Mouse (Mus musculus) forebrain, embryonic 14.5 days (tissue): ENCODE measurements around the gene Mpped1. TPM values are rescaled to one million over a fixed set of nuclear protein-coding genes. Genes with fewer than 3 reads are reported as not detected.
A peak's percentile ranks its signal among the peaks of the same experiment; 100 is the strongest.

ENCODE experiments used
- ATAC-seq: fragments of 200-750 bp; cut with Nextera tagmentation; 2 replicates; pipeline ENCODE4 v1.8.0; 2017; ENCODE audit warnings: mild to moderate bottlenecking, moderate library complexity
- DNase-seq: peaks from one replicate; pipeline ENCODE4 v3.0.0-alpha.2; 2015; ENCODE audit warnings: low spot score
- H3K27ac ChIP-seq: fragments of 300-500 bp; sonication (generic); 2 replicates; pipeline ENCODE4 v1.5.1; 2014; ENCODE audit warnings: low read depth, mild to moderate bottlenecking, control low read depth, low read length, moderate library complexity
- H3K27me3 ChIP-seq: fragments of 300-500 bp; sonication (generic); replicated peaks from 2 replicates; pipeline ENCODE4 v1.6.1; 2014; ENCODE audit warnings: low read length, control low read depth, mixed read lengths; ENCODE audit not compliant: control insufficient read depth, insufficient read depth
- H3K36me3 ChIP-seq: fragments of 300-500 bp; sonication (generic); 2 replicates; pipeline ENCODE4 v1.6.1; 2014; ENCODE audit warnings: low read length, control low read depth; ENCODE audit not compliant: control insufficient read depth, insufficient read depth
- H3K4me1 ChIP-seq: fragments of 300-500 bp; sonication (generic); 2 replicates; pipeline ENCODE4 v1.6.1; 2014; ENCODE audit warnings: antibody characterized with exemption, low read length, control low read depth; ENCODE audit not compliant: control insufficient read depth, insufficient read depth
- H3K4me2 ChIP-seq: fragments of 300-500 bp; sonication (generic); 2 replicates; pipeline ENCODE4 v1.6.1; 2014; ENCODE audit warnings: mild to moderate bottlenecking, control low read depth, low read length
- H3K4me3 ChIP-seq: fragments of 300-500 bp; sonication (generic); 2 replicates; pipeline ENCODE4 v1.5.1; 2014; ENCODE audit warnings: low read depth, low read length, control low read depth
- H3K9ac ChIP-seq: fragments of 300-500 bp; sonication (generic); 2 replicates; pipeline ENCODE4 v1.6.1; 2014; ENCODE audit warnings: mild to moderate bottlenecking, low read length, control low read depth, moderate library complexity
- H3K9me3 ChIP-seq: fragments of 300-500 bp; sonication (generic); replicated peaks from 2 replicates; pipeline ENCODE4 v1.6.1; 2016; ENCODE audit warnings: low read length, control low read depth, mixed read lengths; ENCODE audit not compliant: control insufficient read depth
- WGBS: fragments of 180-500 bp; shearing (Covaris S2); extraction: QIAGEN DNeasy Blood & Tissue Kit; methylation state at CpG from one replicate; pipeline ENCODE4 v1.1.7; 2014; 5-methylcytosine and 5-hydroxymethylcytosine counted together
- polyA plus RNA-seq: library from polyadenylated mRNA; unstranded; fragments of >200 nt; fragmentation: Nextera tagmentation; extraction: Ambion mirVana; gene quantifications from 2 replicates; pipeline ENCODE4 v1.2.1, GENCODE M21; 2014

Gene Mpped1
- polyA plus RNA-seq, 1 experiment from 2014 or later, result 194 TPM

DNA sequence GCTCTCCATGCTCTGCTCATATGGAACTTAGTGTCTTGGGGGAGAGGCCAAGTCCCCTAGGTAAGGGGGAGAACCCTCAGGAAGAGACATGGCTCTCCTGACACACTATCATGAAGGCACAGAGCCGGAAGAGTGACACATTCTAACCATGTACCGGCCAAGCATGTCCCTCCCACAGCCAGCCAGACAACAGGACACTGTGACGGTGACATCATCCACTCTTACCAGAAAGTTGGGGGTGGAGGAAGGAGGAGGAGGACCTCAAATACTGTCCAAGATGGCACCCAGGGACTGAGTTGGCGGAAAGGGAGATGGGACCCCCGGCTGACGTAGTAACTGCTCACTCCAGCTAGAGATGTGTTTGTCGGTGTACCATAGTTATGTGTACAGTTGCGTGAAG, 104.6 kb downstream of the Mpped1 start:
- no peaks in the 10 kb centered on the region for H3K4me1 ChIP-seq
- H3K27ac ChIP-seq, result 0 out of 2 replicates have a peak overlapping the region, but pooled peaks have one; percentile 55
- no peak overlapping the region for H3K4me2 ChIP-seq
- DNase-seq (no peak), ATAC-seq (no peak)
- no peak overlapping the region for H3K9ac ChIP-seq
- no peaks in the 10 kb centered on the region for H3K36me3 ChIP-seq
- 94% methylated on average over 8 of the region's 8 CpGs for WGBS
- H3K9me3 ChIP-seq, result no peaks in the 10 kb centered on the region
- no peaks in the 10 kb centered on the region for H3K27me3 ChIP-seq
- H3K4me3 ChIP-seq, result no peak overlapping the region

DNA sequence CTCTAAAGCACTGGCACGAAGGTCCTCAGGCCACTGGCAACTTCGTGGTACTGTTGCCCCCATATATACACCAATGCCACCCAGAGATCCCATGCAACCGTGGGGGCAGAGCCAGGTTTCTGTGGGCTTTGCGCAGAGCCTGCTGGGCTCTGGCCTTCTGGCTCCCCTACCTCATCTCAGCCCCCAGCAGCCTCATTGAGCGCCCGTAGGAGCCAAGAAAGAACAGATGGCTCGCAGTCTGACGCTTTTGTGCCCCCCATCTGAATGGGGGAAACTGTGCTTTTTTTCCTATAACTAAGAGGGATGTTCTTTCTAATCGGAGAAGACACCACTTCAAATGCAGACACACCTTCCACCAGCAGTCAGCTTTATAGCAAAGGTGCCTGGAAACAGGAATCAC, 105.0 kb downstream of the Mpped1 start:
- 70% methylated on average over 9 of the region's 9 CpGs for WGBS
- H3K27me3 ChIP-seq, result no peaks in the 10 kb centered on the region

DNA sequence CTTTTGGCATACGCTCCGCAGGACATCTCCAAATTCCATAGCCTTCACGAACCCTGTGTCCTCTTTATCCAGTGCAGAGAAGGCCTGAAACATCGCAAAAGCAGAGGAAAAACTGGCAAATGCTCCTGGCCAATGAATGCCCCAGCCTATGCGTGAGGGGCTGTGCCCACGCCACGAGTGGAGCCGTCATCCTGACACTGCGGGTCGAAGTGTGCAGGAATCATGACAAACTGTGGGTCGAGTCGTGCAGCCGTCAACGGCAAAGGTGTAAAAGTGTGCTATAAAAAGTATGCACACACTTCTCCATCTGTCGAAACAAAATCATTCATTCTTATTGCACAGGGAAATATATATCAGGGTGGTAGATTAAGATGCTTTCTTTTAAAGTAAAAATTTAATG, 113.6 kb downstream of the Mpped1 start:
- DNase-seq, result no peak
- no peak overlapping the region for H3K9ac ChIP-seq
- WGBS, result 87% methylated on average over 15 of the region's 15 CpGs
- no peaks in the 10 kb centered on the region for H3K36me3 ChIP-seq
- no peak overlapping the region for H3K27ac ChIP-seq
- no peaks in the 10 kb centered on the region for H3K9me3 ChIP-seq
- H3K4me2 ChIP-seq, result no peak overlapping the region
- H3K27me3 ChIP-seq, result no peaks in the 10 kb centered on the region
- peaks cover 11% of the 10 kb centered on the region; the same call in 1 of the 2 replicates for H3K4me1 ChIP-seq
- no peak for ATAC-seq
- H3K4me3 ChIP-seq, result no peak overlapping the region

More for the DNA sequence above, 105.0 kb downstream of the Mpped1 start:
- H3K36me3 ChIP-seq, result no peaks in the 10 kb centered on the region
- no peak overlapping the region for H3K4me3 ChIP-seq
- DNase-seq (peak; percentile 75), ATAC-seq (peak; percentile 72; the same call in 1 of the 2 replicates)
- H3K9me3 ChIP-seq, result no peaks in the 10 kb centered on the region
- H3K9ac ChIP-seq, result no peak overlapping the region
- H3K27ac ChIP-seq, result peak overlapping the region; percentile 55; the same call in 1 of the 2 replicates
- H3K4me1 ChIP-seq, result no peaks in the 10 kb centered on the region
- H3K4me2 ChIP-seq, result no peak overlapping the region

DNA sequence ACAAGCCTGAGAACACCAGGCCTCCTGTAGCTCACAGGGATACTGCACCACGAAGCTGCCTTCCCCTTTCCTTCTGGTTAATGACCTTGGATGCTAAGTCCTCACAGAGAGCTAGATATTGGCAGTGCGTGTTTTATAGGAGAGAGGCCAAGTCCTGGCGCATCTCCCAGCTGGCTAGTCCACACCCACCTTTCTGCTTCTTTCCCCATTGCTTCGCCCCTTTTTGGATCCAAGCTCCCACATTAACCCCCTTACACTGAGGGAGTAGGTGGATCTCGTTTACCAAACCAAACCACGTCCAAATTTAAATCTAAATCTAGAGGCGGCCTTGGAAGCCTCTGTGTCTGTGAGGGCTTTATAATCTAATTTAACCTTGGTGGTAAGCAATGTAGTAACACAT, 115.0 kb downstream of the Mpped1 start:
- H3K4me2 ChIP-seq, result no peak overlapping the region
- no peak for ATAC-seq
- no peak overlapping the region for H3K4me3 ChIP-seq
- no peak overlapping the region for H3K9ac ChIP-seq
- no peak for DNase-seq
- no peaks in the 10 kb centered on the region for H3K27me3 ChIP-seq
- no peak overlapping the region for H3K27ac ChIP-seq
- H3K4me1 ChIP-seq, result peaks cover 11% of the 10 kb centered on the region; the same call in 1 of the 2 replicates
- WGBS, result 57% methylated on average over 7 of the region's 7 CpGs
- no peaks in the 10 kb centered on the region for H3K9me3 ChIP-seq
- H3K36me3 ChIP-seq, result no peaks in the 10 kb centered on the region

DNA sequence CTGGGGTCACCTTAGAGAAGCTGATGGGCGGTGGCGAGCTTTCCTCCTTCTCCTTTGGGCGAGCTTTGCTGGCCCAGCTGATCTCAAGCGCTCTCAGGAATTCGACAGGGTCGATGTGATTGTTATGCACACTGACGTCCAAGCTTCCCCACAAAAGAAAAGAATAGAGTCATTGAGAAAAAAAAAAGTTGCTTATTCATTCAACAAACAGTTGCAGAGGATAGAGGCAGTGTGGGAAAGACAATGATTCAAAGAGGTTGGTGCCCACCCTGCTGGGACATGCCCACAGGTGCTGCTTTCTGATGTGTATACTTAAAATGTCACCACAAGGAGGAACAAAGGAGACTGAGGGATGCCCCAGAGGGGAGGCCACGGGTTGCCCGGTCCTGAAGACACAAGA, 116.7 kb downstream of the Mpped1 start:
- H3K9me3 ChIP-seq, result no peaks in the 10 kb centered on the region
- no peak overlapping the region for H3K27ac ChIP-seq

DNA sequence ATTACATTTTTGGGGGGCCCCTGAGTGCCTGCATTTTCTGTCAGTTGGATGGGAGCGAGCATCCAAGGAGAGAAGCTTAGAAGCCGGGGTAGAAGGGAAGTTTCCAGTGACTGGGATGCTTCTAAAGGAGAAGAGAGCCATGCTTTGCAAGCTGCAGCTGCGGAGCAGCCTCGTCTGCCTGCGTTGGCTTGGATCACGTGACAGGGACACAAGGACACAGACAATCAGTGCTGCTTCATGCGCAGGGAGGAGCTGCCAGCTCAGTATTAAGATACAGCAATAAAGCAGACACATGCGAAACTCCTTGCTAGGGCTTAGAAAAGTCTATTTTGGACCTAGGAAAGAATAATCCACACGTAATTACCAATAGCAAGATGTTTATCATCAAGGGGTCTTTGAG, 118.0 kb downstream of the Mpped1 start:
- H3K36me3 ChIP-seq, result no peaks in the 10 kb centered on the region
- no peaks in the 10 kb centered on the region for H3K27me3 ChIP-seq
- WGBS, result 46% methylated on average over 9 of the region's 9 CpGs
- peaks cover 11% of the 10 kb centered on the region; the same call in 1 of the 2 replicates for H3K4me1 ChIP-seq
- no peaks in the 10 kb centered on the region for H3K9me3 ChIP-seq
- no peak overlapping the region for H3K4me3 ChIP-seq
- H3K9ac ChIP-seq, result no peak overlapping the region
- DNase-seq (peak; percentile 87), ATAC-seq (peak; percentile 81)
- no peak overlapping the region for H3K4me2 ChIP-seq
- H3K27ac ChIP-seq, result no peak overlapping the region; the same call in 1 of the 2 replicates

More for the DNA sequence above, 116.7 kb downstream of the Mpped1 start:
- H3K4me1 ChIP-seq, result peaks cover 11% of the 10 kb centered on the region; the same call in 1 of the 2 replicates
- ATAC-seq (no peak), DNase-seq (no peak)
- H3K4me3 ChIP-seq, result no peak overlapping the region
- no peak overlapping the region for H3K9ac ChIP-seq
- H3K4me2 ChIP-seq, result no peak overlapping the region
- no peaks in the 10 kb centered on the region for H3K36me3 ChIP-seq
- no peaks in the 10 kb centered on the region for H3K27me3 ChIP-seq
- WGBS, result 24% methylated on average over 9 of the region's 9 CpGs

DNA sequence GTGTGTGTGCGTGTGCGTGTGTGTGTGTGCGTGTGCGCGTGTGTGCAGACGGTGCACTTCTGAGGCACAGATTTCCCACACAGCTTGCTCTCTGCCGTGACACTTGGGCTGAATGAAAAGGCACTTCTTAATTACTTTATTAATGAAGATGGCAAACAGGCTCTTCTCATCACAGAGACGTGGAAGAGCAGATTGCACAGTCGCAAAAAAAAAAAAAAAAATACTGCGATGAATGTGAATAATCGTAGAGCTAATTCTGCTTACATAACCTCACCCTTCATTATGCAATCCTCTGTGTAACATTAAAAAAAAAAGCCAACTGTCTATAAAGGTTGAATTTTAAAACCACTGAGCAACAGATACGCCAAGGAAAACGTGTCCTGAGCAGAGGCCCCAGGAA, 127.2 kb downstream of the Mpped1 start:
- WGBS, result 64% methylated on average over 13 of the region's 13 CpGs
- H3K4me1 ChIP-seq, result no peaks in the 10 kb centered on the region
- H3K27me3 ChIP-seq, result no peaks in the 10 kb centered on the region
- no peaks in the 10 kb centered on the region for H3K36me3 ChIP-seq
- peak overlapping the region; percentile 68 for H3K27ac ChIP-seq
- no peak overlapping the region for H3K9ac ChIP-seq
- peak; percentile 75; the same call in 1 of the 2 replicates for ATAC-seq
- H3K9me3 ChIP-seq, result no peaks in the 10 kb centered on the region
- H3K4me3 ChIP-seq, result no peak overlapping the region
- no peak overlapping the region for H3K4me2 ChIP-seq
- DNase-seq, result peak; percentile 74

Other genes starting within 250 kb of the Mpped1 start
- gene Tspo, start 215.9 kb upstream of the Mpped1 start, polyA plus RNA-seq, result 13.2 and 18.4 TPM in 2 replicates
- 38.1 and 40.1 TPM in 2 replicates for gene Mcat, start 215.7 kb upstream of the Mpped1 start, polyA plus RNA-seq
- 40.5 and 43.0 TPM in 2 replicates for gene Ttll12, start 184.3 kb upstream of the Mpped1 start, polyA plus RNA-seq
- 8.2 and 13.6 TPM in 2 replicates for gene Scube1, start 54.4 kb upstream of the Mpped1 start, polyA plus RNA-seq